Mouse (Mus musculus) stomach, postnatal 0 days (tissue): ENCODE measurements around the gene Tnip1.

Source experiments
- CTCF ChIP-seq: IDR thresholded peaks from 2 replicates; pipeline ENCODE4 v1.5.1; 2016; ENCODE audit warnings: antibody characterized with exemption, low read depth, mild to moderate bottlenecking, moderate library complexity
- EP300 ChIP-seq: optimal IDR thresholded peaks from 2 replicates; pipeline ENCODE3; 2016; ENCODE audit warnings: antibody characterized with exemption

- TF ChIP-seq CTCF, result no peak
- no peak for TF ChIP-seq EP300
Measured at GRCm38 (mm10) chr11:54867903-54868434, 94.7 kb downstream of the Tnip1 start.
